Mouse (Mus musculus): ENCODE measurements at regions not wholly inside any gene's neighbourhood (a gene's known extent, or its start where the extent isn't known, plus 50 kb on each side); places are given as distances from the start of the nearest gene placed in this dataset.

DNA sequence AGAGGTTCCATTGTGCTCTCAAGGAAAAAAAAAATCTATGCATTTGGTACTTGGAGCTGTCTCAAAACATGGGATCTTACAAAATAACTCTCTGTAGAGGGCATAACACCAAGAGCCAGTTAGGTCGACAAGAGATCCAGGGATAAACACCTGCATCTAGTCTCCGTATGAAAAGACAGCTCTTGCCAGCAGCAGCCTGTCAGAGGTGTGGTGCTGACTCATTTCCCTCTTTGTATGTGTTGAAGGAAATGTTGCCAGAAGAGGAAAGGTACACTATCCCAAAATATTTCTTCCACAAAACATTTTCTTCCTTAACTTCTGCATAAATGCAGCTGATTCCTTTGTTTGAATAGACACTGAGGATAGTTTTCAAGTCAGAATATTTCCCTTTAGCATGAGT lies 163.6 kb upstream of the Acvr2a start:
- TF ChIP-seq CTCF (IDR thresholded peaks at IDR 0.05; ENCODE audit: control insufficient read depth, insufficient read depth, insufficient read length) = no peak
- TF ChIP-seq MAX (IDR thresholded peaks at IDR 0.05) = no peak
- no peak for TF ChIP-seq MYOG (IDR thresholded peaks at IDR 0.05; ENCODE audit: control insufficient read depth, extremely low read depth, insufficient read length)
- no peak for TF ChIP-seq USF1 (IDR thresholded peaks at IDR 0.05; ENCODE audit: low read depth)
- TF ChIP-seq MYOD1 (IDR thresholded peaks at IDR 0.05; ENCODE audit: control insufficient read depth, insufficient read length, low read depth) = no peak

Data from C2C12 (cell line).